Mouse (Mus musculus): Measurements from ENCODE around the gene Gm10277.
A peak's percentile ranks its signal among the peaks of the same experiment; 100 is the strongest.

Gene Gm10277

GRCm38 (mm10) chr11:77783747-77784646 is 3.5 kb downstream of the Gm10277 start:
- Histone ChIP-seq H3K27me3 (ENCODE audit: insufficient read depth, low read length) (peaks cover 6% of the 10 kb centered on the region; the same call in 1 of the 2 replicates), H3K4me3 (replicated peaks; ENCODE audit: low read length) (peak overlapping the region; percentile 58), H3K36me3 (ENCODE audit: insufficient read depth, low read length) (peaks cover 16% of the 10 kb centered on the region), H3K4me1 (replicated peaks; ENCODE audit: low read depth, low read length) (peaks cover 72% of the 10 kb centered on the region), H3K9me3 (ENCODE audit: low read length) (no peaks in the 10 kb centered on the region)
- TF ChIP-seq POU5F1 (IDR thresholded peaks at IDR 0.05; ENCODE audit: borderline replicate concordance, low read length) (no peak), NANOG (IDR thresholded peaks at IDR 0.05; ENCODE audit: borderline replicate concordance, low read length) (no peak), CTCF (conservative IDR thresholded peaks at IDR 0.05; ENCODE audit: low read length) (no peak; the same call in 1 of the 2 replicates)

- Histone ChIP-seq H3K9me3 (ENCODE audit: low read length) (no peaks in the 10 kb centered on the region), H3K36me3 (ENCODE audit: insufficient read depth, low read length) (peaks cover 24% of the 10 kb centered on the region), H3K4me1 (replicated peaks; ENCODE audit: low read depth, low read length) (peaks cover 73% of the 10 kb centered on the region), H3K4me3 (replicated peaks; ENCODE audit: low read length) (peak overlapping the region; percentile 58), H3K27me3 (ENCODE audit: insufficient read depth, low read length) (peaks cover 10% of the 10 kb centered on the region)
- no peak for TF ChIP-seq NANOG (IDR thresholded peaks at IDR 0.05; ENCODE audit: borderline replicate concordance, low read length)
- TF ChIP-seq POU5F1 (IDR thresholded peaks at IDR 0.05; ENCODE audit: borderline replicate concordance, low read length): no peak
- TF ChIP-seq CTCF (conservative IDR thresholded peaks at IDR 0.05; ENCODE audit: low read length): no peak
Measured at GRCm38 (mm10) chr11:77783211-77783746, 4.3 kb downstream of the Gm10277 start.

- peaks cover 34% of the 10 kb centered on the region for H3K36me3 ChIP-seq (ENCODE audit: insufficient read depth, low read length)
- no peaks in the 10 kb centered on the region for H3K9me3 ChIP-seq (ENCODE audit: low read length)
- H3K4me1 ChIP-seq (replicated peaks; ENCODE audit: low read depth, low read length): peaks cover 73% of the 10 kb centered on the region
- H3K27me3 ChIP-seq (ENCODE audit: insufficient read depth, low read length): peaks cover 20% of the 10 kb centered on the region
- H3K4me3 ChIP-seq (replicated peaks; ENCODE audit: low read length): no peak overlapping the region
- TF ChIP-seq NANOG (IDR thresholded peaks at IDR 0.05; ENCODE audit: borderline replicate concordance, low read length) (no peak), POU5F1 (IDR thresholded peaks at IDR 0.05; ENCODE audit: borderline replicate concordance, low read length) (no peak), CTCF (conservative IDR thresholded peaks at IDR 0.05; ENCODE audit: low read length) (no peak)
Measured at GRCm38 (mm10) chr11:77782104-77782815, 5.3 kb downstream of the Gm10277 start.

GRCm38 (mm10) chr11:77781088-77781487 is 6.5 kb downstream of the Gm10277 start:
- H3K4me1 ChIP-seq (replicated peaks; ENCODE audit: low read depth, low read length): peaks cover 74% of the 10 kb centered on the region
- H3K9me3 ChIP-seq (ENCODE audit: low read length): no peaks in the 10 kb centered on the region
- TF ChIP-seq NANOG (IDR thresholded peaks at IDR 0.05; ENCODE audit: borderline replicate concordance, low read length) (no peak), POU5F1 (IDR thresholded peaks at IDR 0.05; ENCODE audit: borderline replicate concordance, low read length) (no peak), CTCF (conservative IDR thresholded peaks at IDR 0.05; ENCODE audit: low read length) (no peak)
- peaks cover 34% of the 10 kb centered on the region for H3K36me3 ChIP-seq (ENCODE audit: insufficient read depth, low read length)
- peaks cover 27% of the 10 kb centered on the region for H3K27me3 ChIP-seq (ENCODE audit: insufficient read depth, low read length)
- H3K4me3 ChIP-seq (replicated peaks; ENCODE audit: low read length): no peak overlapping the region

- peaks cover 34% of the 10 kb centered on the region for H3K36me3 ChIP-seq (ENCODE audit: insufficient read depth, low read length)
- no peak overlapping the region for H3K4me3 ChIP-seq (replicated peaks; ENCODE audit: low read length)
- H3K4me1 ChIP-seq (replicated peaks; ENCODE audit: low read depth, low read length): peaks cover 63% of the 10 kb centered on the region
- H3K27me3 ChIP-seq (ENCODE audit: insufficient read depth, low read length): peaks cover 27% of the 10 kb centered on the region
- H3K9me3 ChIP-seq (ENCODE audit: low read length): no peaks in the 10 kb centered on the region
- TF ChIP-seq POU5F1 (IDR thresholded peaks at IDR 0.05; ENCODE audit: borderline replicate concordance, low read length) (no peak), CTCF (conservative IDR thresholded peaks at IDR 0.05; ENCODE audit: low read length) (no peak), NANOG (IDR thresholded peaks at IDR 0.05; ENCODE audit: borderline replicate concordance, low read length) (no peak)
Measured at GRCm38 (mm10) chr11:77779240-77779639, 8.3 kb downstream of the Gm10277 start.

GRCm38 (mm10) chr11:77777937-77778336 is 9.6 kb downstream of the Gm10277 start:
- H3K27me3 ChIP-seq (ENCODE audit: insufficient read depth, low read length): peaks cover 29% of the 10 kb centered on the region
- peak overlapping the region; percentile 48; the same call in 1 of the 2 replicates for H3K4me3 ChIP-seq (replicated peaks; ENCODE audit: low read length)
- H3K36me3 ChIP-seq (ENCODE audit: insufficient read depth, low read length): peaks cover 34% of the 10 kb centered on the region
- H3K9me3 ChIP-seq (ENCODE audit: low read length): no peaks in the 10 kb centered on the region
- TF ChIP-seq CTCF (conservative IDR thresholded peaks at IDR 0.05; ENCODE audit: low read length) (no peak), NANOG (IDR thresholded peaks at IDR 0.05; ENCODE audit: borderline replicate concordance, low read length) (no peak), POU5F1 (IDR thresholded peaks at IDR 0.05; ENCODE audit: borderline replicate concordance, low read length) (no peak)
- H3K4me1 ChIP-seq (replicated peaks; ENCODE audit: low read depth, low read length): peaks cover 50% of the 10 kb centered on the region

- H3K4me1 ChIP-seq (replicated peaks; ENCODE audit: low read depth, low read length): peaks cover 48% of the 10 kb centered on the region
- no peaks in the 10 kb centered on the region for H3K9me3 ChIP-seq (ENCODE audit: low read length)
- peak overlapping the region; percentile 48 for H3K4me3 ChIP-seq (replicated peaks; ENCODE audit: low read length)
- peaks cover 34% of the 10 kb centered on the region for H3K36me3 ChIP-seq (ENCODE audit: insufficient read depth, low read length)
- H3K27me3 ChIP-seq (ENCODE audit: insufficient read depth, low read length): peaks cover 30% of the 10 kb centered on the region
- TF ChIP-seq CTCF (conservative IDR thresholded peaks at IDR 0.05; ENCODE audit: low read length): no peak
Measured at GRCm38 (mm10) chr11:77777436-77777835, 10.1 kb downstream of the Gm10277 start.
